Mouse (Mus musculus): ENCODE data around the gene Kntc1.
A peak's percentile ranks its signal among the peaks of the same experiment; 100 is the strongest.
"Not testable (repeated sequence)": the region's sequence is repeated elsewhere in the genome, so short reads cannot be mapped to it uniquely, and the experiment has no call there.

The Kntc1 gene

DNA sequence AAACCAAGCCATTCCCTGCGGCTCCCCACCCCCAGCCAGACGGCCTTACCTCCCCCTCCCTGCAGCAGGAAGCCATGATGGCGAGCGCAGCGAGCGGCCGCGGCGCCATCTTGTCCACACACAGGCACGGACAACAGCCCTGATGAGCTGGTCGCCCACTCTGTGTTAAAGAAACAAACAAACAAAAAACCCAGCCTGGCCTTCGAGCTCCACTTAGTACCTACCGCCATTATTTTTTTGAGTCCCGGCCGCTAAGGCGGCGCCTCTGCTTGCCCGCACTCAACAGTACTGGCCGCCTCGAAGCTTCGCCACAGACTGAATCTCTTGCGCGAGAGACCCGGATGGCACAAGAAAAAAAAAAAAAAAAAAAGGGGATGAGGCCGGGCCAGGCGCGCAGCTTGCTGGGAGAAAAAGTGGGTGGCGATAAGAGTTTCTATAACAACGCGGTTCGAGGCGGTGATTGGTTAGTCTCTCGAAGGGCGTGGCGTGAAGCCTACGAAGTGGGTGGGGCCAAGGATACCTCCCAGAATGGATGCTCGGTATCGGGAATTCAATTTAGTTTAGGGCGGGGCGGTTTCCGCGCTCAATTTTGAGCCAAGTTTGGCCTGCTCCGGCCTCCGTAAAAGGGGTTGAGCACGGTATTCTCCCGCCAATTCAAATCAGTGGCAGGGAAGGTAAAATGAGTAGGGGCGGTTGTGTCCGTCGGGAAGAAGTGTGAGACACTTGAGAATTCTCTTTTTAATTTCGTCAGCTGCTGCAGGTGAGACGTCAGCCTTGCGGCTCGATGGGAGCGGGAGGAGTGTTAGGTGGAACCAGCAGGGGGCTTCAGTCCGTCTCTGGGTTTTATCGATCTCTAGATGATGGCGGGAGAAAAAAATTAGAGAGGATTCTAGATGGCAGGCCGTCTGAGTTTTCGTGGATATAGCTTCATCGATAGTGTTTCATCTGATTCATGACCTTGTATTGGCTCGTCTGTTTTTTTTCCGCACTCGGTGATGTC lies at the start of gene Kntc1, which contains the start of gene Rsrc2:
Gene Kntc1, plus strand, starts transcription at position 652 of the 1,000 bp plus-strand sequence.
Gene Rsrc2, minus strand, starts transcription at position 350 of the 1,000 bp plus-strand sequence.
- peak; percentile 99 for DNase-seq (ENCODE audit: low spot score)

DNA sequence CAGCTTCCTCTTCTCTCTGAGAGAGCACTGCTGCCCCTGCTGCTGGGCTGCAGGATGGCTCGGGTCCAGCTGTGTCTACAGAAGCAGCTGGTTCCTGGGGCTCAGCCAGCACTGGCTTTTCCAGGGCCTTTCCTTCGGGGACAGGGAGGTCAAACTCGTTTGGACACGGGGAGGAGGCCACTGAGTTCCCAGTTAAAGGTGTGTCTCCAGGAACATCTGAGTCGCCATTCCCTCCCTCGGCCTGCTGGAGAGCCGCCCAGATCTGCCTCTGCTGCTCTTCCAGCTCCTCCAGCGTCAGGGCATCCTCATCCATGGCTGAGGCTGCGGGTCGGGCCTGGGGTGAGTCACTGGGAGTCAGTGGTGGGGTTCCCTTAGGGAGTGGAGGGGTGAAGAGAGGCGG lies 48.9 kb upstream of the Kntc1 start:
- DNase-seq (ENCODE audit: low spot score), result no peak

DNA sequence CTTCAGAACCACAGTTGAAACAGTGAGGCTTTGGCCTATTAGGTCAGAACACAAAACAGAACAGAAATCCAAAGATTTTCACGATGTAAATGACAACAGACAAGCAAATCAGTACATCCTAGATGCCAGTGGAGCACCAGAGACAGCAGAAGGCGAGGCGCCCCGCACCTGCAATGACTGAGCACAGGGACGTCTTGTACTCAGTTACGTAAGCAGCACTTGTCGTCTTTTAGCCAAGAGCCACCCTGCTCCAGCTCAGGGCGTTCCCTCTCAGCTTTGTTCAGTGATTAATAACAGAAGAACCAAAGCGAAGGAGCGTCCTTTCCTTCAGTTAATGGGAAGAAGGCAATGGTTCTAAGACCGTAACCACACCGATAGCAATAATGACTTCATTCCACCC lies 40.9 kb upstream of the Kntc1 start:
- no peak for DNase-seq (ENCODE audit: low spot score)

DNA sequence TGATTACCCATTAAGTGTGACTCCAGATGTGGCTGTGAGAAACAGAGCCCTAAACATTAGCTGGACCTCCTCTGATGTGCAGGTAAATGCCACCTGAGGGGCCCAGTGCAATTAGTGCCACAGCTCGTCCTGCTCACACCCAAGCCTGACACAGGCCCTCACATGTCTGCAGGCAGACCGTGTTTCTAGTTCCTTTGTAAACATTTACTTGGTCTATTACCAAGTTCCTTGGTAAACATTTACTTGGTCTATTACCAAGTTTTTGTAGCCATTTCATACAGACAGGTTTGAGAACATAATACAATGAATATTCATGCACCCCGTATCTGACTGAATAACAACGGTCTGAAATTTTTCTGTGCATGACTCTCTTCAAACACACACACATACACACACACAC lies 39.9 kb upstream of the Kntc1 start:
- DNase-seq (ENCODE audit: low spot score), result no peak

DNA sequence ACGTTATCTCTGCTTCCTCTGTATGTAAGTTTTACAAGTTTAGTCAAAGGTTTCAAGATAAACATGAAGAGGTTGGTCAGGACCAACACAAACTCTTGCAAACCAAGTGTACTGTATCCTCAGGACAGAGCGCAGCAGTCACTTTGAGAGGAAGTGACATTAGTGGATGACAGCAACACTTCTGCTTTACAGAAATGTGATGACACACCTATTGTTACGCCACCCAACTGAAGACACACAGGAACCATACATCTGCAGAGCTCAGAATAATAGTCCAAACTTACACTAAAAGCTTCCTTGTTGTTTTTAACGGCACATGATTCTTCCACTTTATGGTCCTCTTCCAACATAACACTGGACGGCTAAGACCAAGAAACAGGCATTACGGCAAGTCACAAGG lies 35.7 kb upstream of the Kntc1 start:
- DNase-seq (ENCODE audit: low spot score), result no peak

DNA sequence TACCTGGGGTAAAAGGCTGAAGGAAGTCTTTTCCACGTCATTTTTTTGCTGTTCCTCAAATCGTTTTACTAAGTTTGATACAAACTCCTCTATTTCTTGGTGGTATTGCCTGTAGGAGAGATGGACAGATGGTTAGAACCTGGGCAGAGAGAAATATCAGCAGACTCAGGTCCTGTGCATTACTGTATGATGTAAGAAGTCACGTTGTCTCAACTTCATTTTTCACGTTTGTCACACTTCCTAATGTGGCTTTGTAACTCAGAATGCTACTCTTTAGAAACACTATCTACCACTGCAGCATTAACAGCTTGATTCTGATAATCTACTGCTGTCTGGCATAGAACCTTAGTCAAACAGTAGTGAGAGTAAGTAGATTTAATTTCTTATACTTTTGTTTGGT lies 34.9 kb upstream of the Kntc1 start:
- no peak for DNase-seq (ENCODE audit: low spot score)

DNA sequence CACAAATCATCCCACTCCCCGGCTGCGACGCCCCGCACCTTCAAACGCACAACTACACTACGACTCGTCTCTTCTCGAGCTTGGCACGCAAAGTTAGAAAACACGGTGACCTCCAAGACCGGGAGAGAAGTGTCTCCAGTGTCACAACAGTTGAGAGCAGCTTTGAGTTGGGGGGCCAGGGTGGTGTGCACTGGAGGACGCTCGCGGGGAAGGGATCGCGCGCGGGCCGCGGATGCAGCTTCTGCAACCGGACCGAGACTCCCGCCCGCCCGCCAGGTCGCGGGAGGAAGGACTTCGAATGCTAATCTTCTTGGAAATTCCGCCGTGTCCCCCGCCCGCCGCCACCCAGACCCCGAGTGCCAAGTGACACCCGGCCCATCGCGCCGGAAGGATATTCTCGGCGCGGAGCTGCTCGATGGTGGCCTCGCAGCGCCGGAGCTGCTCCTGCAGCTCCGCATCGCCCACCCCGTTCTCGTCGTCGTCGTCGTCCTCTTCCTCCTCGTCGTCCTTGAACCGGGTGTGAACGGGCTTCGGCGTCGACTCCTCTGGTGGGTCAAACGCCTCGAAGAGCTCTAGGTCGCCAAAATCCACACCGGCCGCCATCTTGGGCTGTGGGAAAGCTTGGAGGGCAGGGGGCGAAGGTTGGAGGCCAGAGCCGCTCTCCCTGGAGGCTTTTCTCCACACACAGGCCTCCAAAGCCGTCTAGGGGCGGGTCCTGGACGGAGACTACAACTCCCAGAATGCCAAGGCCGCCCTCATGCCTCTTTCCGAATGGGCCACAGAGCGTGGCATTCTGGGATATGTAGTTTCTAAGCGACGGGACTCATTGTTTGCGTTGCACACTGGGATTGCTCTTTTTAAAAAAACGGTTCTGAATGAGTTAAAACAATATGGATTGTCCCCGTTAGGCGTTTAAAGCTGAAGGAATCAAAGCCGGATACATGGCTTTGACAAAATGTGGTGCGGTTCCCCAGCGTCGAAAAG lies 28.9 kb upstream of the Kntc1 start, which contains the start of gene Zcchc8:
Gene Zcchc8, minus strand, starts transcription at position 773 of the 984 bp plus-strand sequence.
- DNase-seq (ENCODE audit: low spot score), result peak; percentile 96

DNA sequence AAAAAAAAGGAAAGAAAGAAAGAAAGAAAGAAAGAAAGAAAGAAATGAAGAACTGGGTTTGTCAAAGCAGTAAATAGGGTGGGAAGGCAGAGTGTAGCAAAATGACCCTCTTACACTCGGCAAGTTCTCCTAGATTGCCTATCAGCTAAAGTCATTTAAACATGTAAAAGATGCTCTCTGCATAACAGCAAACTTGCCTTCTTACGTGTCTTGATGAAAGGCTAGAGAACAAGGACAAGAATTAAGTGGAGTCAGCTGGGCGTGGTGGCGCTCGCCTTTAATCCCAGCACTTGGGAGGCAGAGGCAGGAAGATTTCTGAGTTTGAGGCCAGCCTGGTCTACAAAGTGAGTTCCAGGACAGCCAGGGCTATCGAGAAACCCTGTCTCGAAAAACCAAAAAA lies 25.7 kb upstream of the Kntc1 start:
- not testable (repeated sequence) for DNase-seq (ENCODE audit: low spot score)

DNA sequence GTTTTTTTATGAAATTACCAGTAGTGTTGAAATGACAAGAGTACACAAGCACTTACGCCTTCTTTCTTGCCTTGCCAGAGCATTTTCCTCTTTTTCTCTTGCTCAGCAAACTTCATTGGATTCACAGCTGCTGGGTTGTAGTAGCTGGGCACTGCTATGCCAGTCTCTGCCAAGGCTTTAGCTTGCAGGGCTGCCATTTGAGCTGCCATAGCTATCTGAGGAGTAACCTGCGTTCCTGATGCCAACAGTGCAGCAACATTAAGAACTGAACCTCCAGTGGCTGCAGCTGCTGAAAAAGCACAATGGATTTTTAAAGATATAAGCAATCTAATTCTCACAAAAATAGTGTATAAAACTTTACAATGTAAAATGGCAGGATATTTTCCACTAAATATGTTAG lies 18.5 kb upstream of the Kntc1 start:
- DNase-seq (ENCODE audit: low spot score), result no peak

DNA sequence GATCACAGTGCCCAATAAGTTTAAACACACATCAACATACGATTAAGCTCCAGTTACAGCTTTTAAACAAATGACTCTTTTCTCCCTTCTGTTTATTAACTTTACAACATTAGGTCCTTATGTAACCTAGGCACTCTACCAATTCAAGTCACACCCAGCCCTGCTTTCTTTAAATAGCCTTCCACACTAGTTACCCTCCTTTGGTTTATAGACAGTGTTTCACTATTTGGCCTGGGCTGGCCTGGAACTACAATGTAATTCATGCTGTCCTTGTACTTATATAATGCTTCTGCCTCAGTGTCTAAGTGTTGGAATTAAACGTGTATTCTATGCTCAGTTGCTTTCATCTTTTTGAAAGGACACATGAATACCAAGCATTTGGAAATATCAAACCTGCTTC lies 5.2 kb upstream of the Kntc1 start:
- no peak for DNase-seq (ENCODE audit: low spot score)

DNA sequence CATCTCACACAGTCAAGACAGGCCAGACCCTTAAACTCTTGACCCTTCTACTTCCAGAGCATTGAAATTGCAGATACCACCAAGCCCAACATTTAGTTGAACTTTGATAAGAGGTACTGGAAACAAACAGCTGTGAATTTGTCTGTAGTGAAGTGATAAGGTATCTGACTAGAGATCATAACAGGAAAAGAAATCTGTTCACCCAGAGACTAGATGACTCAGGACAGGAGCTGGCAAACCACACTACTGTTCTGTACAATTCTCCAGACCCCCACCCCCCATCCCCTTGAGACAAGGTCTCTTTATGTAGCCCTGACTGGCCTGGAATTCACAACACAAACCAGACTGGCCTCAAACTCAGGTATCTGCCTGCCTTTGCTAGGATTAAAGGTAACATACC lies 3.3 kb upstream of the Kntc1 start:
- DNase-seq (ENCODE audit: low spot score), result no peak

DNA sequence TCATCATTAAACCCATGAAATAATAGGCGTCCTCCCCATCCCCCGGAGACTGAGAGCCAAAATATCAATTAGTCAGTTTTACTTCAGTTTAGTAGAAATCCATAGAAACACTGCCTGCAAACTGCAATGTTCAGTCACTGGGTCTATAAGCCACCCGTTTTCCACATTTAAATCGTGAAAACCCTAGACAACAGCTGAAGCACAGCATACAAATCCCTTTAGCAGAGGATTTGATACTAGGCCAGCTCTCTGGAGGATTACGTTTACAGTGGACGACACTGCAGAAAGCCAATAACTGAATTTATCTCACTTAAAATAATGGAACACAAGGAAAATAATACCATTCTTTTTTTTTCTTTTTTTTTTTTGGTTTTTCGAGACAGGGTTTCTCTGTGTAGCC lies 1.9 kb upstream of the Kntc1 start:
- no peak for DNase-seq (ENCODE audit: low spot score)

DNA sequence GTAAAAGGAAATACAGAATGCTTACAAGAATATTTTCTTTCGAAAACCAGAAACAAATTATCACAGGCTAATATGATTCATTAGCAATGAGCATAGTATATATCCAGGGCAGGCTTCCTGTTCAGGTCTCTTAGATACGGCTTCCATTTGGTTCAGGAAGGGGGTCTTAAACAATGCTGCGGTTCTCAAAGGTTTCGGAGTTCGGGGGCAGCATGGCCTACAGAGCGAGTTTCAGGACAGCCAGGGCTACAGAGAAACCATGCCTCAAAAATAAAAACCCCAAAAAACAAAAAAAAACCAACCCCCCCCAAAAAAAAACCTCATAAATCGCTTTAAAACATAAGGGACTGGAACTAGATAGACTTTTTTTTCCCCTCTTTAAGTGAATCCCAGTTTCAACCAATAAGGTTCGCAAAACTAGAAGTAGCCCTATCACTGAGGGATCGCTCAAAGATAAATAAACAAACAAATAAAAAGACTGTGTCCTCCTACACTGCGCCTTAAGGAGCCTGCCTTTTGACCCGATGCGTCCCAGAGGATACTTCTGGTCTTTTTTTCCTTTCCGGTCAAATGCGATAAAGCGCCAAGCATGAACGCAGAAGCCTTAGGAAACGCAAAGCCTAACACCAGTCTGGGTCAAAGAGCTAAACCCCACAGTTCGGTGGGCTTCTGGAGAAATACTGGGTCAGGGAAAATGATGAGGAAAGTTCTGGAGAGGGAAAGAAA lies 1.0 kb upstream of the Kntc1 start:
- DNase-seq (ENCODE audit: low spot score), result no peak

DNA sequence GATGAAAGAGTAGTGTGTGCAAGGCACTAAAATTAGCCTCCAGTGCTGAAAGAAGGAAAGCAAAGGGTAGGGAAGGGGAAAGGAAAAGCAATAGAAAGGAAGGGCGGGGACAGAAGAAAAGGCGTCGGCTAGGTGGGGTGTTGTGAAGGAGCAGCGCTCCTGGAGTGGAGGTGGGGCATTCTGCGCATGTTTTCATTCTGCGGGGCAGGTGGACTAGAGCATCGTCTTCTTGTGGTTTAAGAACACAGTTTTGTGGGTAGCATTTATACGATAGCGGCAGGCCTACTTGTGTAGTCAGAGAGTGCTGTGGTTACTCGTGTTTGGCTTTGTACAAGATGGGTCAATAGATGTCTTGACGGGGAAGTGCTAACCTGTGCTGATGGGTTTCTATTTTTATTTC lies 16.0 kb downstream of the Kntc1 start:
- no peak for DNase-seq (ENCODE audit: low spot score)

DNA sequence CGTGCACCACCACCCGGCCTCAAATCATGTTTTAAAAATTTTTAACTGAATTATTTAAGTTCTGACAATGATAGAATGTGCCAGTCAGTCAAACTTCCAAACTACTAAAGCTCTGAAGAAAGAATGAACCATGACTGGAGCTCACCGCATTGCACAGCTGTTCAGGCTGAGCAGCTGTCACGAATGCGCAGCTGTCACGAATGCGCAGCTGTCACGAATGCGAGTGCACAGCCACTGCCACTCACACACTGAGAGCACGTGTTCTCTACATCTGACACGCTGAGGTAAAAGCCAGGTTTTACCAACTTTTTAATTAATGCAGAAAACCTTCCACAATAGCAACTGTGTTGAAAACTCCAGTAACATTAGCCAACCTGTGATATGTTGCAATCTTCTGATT lies 16.9 kb downstream of the Kntc1 start:
- not testable (repeated sequence) for DNase-seq (ENCODE audit: low spot score)

DNA sequence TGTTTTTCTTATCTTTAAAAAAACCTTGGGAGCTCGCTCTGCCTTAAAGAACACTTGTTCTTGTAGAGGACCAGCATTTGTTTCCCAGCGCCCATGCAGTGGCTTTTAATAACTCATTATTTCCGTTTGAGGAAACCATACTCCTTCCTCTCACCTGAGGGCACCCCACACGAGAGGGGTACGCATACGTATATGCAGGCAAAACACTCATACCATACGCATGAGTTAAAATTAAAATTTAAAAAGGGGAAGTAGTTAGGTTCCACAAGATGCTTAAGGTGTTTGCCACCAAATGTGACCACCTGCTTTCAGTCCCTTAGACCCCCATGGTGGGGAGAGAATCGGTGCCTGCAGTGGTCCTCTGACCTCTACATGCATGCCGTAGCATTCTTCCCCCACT lies 23.9 kb downstream of the Kntc1 start:
- no peak for DNase-seq (ENCODE audit: low spot score)

DNA sequence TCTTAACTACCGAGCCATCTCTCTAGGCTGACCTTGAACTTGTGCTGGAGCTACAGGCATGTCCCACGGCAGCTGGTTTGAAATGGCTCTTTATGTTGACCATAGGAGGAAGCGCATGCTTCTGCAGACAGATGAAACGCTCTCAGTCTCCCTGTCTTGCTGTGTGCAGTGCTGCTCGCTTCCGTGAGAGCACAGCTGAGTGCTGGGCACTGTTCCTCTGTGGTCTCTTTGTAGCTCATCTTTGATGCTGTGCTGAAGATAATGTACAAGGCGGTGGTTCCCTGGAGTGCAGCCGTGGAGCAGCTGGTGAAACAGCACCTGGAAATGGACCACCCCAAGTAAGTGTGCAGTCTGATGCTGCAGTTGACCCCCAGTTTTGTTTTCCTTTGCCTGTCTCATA lies 31.2 kb downstream of the Kntc1 start:
- DNase-seq (ENCODE audit: low spot score), result no peak

DNA sequence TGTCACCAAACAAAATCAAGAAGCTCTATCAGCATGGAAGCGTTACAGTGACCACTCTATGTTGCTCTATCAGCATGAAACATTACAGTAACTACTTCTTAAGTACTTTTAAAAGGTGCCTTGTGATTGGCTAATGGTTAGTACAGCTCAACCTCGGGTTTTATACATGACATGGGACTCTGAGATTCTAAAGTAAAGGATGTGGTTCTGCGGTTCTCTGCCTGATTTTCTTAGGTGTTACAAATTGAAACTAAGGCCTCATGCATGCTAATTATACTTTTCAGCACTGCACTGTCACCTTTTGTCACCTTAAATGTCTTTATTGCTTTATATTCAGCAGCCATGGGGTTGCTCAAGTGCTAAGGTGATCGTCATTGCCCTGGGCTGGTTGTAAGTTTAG lies 32.3 kb downstream of the Kntc1 start:
- DNase-seq (ENCODE audit: low spot score), result no peak

DNA sequence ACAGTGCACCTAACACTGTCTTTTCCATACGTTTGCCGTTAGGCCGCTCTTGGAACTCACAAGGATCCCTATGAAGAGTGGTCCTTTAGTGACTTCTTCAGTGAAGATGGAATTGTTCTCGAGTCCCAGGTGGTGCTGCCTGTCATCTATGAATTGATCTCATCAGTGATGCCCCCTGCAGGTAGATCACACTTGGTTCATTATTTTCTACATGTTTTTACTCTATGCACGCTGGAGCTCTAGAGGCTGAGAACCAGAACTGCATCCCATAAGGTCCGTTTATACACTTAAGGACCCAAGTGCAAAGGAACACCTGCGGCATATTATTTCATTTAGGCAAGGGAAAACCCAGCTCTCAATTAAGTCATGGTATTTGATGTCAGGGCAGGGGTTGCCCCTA lies 39.5 kb downstream of the Kntc1 start:
- no peak for DNase-seq (ENCODE audit: low spot score)

DNA sequence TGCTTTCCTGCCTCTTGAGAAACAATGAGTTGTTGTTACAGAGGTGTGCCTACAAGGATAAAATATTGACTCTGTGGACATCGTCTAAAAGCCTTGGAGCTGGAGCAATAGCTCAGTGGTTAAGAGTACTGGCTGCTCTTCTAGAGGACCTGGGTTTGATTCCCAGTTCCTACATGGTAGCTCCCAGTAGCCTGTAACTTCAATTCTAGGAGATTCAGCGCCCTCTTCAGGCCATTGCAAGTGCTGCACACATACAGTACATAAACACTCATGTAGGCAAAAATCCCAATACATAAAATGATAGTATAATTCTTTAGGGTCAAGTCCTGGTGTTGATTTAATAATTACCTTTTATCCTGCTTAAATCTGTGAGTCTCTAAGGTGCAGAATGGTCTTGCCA lies 43.6 kb downstream of the Kntc1 start:
- no peak for DNase-seq (ENCODE audit: low spot score)

DNA sequence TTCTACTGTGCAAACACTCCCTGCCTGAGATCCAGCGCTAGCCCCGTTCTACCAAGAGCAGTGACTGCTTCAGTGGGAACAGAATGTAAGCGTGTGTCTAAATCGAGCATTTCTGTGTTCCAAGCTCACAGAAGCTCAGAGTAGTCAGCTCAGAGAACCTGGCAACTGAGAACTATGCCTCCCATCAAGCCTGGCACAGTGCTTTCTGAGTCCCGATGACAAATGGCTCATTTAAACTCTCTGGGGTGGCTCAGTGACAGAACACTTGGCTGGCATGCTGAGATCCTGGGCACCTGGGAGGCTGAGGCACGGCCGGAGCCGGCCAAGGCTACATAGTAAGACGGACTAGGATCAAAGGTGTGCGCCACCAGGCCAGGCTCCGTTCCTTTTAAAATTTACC lies 56.8 kb downstream of the Kntc1 start:
- no peak for DNase-seq (ENCODE audit: low spot score)

DNA sequence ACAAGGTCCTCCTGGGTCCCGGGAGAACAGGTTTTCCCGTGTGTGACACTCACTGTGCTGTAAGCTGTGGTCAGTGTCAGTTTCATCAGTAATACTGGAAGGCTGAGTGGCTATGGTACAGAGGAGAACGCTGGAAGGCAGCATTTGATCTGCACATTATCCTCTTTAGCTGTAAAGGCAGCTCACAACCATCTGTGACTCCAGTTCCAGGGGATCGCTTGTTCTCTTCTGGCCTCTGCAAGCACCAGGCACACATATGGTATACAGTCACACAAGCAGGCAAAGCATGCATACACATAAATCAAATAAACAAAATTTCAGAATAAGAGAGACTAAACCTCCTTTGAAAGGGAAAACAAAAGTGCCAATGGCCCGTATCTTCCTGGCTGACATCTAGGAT lies 59.0 kb downstream of the Kntc1 start:
- no peak for DNase-seq (ENCODE audit: low spot score)
